Mouse (Mus musculus) embryo, embryonic 11.5 days (tissue): ENCODE results near the gene Tmem231.
A peak's percentile ranks its signal among the peaks of the same experiment; 100 is the strongest.

Source experiments
- DNase-seq: peaks from one replicate; pipeline ENCODE4 v3.0.0-alpha.2; 2012; ENCODE audit warnings: low read depth, low spot score

Tmem231 gene

DNA sequence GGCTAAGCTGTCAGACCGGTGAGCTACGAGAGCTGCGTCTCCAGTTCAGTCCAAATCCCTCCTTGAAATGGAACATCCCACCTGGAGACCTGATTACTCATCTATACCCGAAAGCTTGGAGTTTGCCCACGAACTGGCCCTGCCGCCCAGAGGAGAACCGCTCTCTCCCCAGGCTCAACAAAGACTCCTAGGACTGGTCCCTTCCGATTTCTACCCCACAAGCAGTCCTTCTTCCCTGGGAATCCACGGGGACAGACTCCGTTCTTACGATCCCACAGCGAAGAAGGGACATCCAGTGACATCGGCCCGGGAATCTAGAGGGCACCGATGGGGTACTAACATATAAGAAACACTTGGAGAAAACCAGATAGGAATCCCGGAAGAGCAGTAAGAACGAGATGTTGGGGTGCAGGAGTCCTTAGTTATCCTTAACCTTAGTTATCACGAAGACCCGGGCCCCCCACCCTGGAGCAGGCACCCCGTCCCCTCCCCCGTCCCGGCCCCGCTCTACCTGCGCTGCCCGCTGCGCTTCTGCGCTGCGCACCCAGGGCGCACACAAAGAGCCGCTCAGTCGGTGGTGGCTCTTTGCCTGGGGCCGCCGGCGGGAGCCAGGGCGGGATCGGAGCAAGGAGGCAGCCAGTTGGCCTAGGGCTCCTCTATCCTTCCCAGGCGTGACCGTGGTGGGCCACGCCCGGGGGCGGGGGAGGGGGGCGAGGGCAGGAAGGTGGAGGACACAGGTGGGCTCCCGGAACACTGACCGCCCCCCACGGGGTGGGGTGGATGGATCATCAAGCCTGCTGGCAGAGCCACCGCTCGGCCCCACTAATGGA, 23.8 kb downstream of the Tmem231 start, which contains the start of gene Chst5:
Gene Chst5, minus strand, starts transcription at position 827 of the 830 bp plus-strand sequence.
- DNase-seq, result no peak

DNA sequence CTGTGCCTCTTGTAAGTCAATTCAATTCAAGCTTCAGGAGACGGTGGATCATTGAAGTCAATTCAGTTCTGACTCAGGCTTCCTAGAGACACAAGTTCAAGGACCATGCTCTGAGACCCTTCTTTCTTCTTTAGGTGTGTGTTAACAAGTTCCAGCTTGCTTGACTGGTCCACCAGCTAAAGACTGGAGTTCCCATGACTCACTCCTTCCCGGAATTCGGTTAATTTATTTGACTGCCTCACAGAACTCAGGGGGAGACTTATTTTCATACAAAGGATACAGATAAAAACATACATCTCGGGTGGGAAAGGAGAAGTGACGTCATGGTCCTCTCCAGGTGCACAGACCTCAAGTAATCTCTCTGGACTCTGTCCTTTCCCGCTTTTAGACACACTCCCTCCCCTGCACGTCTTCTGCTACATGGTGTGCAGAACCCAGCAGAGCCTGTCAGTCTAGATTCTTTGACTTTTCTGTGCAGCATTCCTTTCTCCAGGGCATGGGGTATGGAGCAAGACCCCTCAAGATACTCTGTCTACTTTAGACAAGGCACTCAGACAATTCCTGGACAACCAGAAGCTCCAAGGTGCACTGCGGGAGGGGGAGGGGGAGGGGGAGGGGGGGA, 28.1 kb downstream of the Tmem231 start:
- DNase-seq, result no peak

DNA sequence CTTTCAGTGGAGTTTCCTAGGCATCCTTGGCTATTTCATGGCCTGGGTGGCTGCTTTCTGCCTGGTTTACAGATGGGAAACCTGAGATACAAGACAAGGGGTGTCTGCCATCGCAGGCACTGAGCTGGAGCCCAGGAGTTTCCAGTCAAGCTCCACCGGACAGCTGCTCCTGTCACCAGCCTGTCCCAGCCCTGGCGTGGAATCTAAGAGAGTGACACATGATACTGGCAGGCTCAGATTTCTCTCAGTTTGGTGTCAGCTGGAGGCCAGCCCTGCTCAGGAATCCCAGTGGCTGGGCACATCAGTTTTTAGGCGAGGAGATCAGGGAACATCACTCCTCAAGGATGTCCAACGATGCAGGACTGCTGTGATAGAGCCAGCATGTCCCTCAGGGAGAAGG, 31.6 kb downstream of the Tmem231 start:
- no peak for DNase-seq

DNA sequence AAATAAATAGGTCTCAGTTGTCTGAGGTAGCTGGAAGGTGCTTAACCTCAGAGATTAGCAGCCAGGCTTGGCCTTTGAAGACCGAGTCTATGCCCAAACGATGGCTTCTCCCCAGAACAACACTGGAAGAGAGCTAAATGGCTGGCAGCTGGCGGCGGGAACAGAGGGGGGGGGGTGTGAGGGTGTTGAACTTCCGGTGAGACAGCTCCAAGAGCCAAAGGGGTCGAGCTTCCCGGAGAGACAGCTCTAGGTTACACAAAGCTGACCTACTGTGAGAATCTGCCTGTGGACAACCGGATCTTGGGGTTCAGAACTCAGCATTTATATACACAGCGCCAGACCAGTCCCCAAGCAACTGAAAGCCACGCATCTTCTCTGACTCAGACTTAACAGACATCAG, 35.1 kb downstream of the Tmem231 start:
- DNase-seq, result no peak

DNA sequence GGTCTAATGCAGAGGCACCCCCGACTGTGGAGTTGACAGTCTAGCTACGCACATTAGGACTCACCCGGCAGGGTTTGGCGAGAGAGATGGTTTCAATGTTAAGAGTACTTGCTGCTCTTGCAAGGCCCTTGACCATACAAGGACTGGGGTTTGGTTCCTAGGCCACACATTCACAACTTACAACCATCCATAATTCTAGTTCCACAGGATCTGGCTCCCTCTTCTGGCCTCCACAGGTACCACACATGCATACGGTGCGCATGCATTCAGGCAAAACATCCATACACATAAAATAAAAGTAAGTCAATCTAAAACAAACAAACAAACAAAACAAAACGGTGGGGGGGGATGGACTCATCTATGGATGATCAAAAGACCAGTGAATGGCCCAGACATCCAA, 38.7 kb downstream of the Tmem231 start:
- DNase-seq, result no peak

DNA sequence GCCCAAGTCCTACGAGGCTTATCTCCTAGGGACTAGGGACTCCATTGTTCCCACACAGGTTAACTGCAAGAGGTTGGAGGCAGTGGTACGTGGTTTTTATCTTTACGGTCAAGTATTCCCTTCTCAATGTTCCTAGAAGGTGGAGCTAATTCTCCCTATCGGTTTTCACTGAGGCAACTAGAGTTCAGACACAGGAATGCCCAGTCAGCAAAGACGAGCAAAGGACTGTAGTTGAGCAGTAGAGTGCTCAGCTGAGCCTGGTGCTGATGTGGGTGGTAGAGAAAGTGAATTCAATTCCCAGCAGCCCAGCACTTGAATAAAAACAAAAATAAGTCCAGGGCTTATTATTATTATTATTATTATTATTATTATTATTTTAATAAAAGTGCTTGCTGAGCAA, 41.1 kb downstream of the Tmem231 start:
- DNase-seq, result no peak

DNA sequence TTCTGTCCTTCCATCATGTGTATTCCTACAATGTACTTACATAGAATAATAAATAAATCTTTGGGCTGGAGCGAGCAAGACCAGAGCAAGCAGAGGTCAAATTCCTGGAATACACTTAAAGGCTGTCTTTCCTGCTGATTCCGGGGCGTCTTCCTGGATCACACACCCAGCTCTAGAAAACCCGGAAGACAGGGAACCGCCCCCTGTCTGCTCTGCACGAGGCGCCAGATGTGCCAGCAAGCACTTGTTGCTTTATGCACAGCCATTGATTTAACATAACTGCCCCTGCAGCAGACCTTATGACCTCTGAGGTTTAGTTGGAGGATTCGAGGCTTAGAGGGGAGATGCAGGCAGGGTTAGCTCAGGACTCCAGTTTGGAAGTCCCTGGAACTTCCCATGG, 41.7 kb downstream of the Tmem231 start:
- DNase-seq, result no peak

DNA sequence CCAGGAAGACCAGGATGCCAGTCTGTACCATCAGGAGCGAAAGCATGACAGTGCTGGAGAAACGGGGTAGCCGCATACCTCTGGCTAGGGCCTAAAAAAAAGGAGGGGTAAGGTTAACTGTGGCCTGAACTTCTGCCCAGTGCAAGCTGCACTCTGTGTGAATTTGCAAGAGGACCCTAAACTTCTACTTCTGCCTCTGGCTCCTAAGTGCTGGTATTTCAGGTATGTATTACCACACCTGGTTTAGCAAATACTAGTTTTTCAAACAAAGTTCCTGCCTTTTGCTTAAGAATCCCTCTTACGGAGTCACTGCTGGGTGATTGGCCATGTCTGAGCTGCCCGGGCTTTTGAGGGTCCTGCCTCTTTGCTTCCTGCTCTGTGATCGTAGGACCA, 42.8 kb downstream of the Tmem231 start:
- DNase-seq, result no peak

DNA sequence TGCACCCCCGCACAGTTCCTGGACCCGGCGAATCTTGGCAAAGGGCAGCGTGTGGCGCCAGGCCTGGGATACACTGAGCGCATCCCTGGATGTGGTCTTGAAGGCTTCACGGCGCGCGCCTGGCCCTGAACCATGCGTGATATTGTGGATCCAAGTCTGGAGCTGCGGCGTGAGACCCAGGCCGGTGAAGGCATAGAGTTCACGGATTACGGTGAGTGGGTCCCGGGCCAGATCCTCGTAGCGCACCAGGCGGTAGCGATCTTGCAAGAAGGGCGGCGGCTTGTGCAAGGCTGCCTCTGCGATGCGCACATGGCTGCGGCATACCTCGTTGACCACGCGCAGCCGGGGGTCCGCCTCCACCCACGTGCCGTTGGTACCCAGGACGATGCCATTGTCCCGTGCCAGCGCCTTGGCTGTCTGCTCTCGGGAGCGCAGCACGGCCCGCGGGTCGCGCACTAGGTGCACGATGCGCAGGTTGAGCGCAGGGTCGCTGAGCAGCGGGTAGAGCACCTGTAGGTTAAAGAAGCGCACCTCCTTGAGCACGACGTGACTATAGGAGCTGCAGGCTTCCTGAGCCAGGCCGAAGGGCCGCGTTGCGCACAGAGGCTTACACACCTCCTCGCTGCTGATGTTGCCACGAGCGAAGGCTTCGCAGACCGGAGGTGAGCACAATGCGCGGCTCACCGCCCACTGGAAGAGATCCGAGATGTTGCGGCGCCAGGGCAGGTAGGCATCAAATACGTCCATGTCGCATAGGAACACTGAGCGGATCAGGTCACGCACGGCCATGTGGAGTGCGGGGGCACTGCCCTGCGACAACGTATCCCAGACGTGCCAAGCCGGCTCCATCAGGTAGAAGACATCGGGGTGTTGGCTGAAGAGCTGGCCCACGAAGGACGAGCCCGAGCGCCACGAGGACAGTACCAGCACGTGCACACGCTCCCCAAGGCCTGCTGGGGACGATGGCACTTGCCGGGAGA, 43.5 kb downstream of the Tmem231 start:
- no peak for DNase-seq

DNA sequence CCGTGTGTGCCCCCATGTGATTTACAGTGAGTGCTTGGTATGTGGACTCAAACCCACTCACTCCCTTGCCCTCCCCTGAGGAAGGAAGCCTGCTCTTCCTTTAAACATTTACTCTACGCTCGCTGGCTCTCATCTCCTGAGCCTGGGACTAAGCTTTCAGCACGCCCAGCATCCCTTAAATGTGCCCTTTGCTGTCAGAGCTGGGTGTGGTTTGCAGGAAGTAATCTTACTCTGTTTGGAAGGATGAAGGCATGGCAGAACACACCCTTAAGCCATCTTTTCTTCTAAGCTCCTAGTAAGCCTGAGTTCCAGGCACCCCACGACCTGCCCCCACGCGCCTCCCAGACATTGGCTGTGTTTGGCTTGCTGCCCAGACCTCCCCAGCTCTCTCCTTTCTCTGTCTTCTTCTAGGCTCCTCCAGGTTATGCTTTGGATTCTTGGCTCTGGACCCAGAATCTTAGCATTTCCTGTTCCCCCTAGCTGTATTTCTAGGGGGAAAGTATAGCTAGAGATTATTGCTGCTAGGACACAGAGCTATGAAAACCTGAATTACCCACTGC, 45.5 kb downstream of the Tmem231 start:
- DNase-seq, result no peak

DNA sequence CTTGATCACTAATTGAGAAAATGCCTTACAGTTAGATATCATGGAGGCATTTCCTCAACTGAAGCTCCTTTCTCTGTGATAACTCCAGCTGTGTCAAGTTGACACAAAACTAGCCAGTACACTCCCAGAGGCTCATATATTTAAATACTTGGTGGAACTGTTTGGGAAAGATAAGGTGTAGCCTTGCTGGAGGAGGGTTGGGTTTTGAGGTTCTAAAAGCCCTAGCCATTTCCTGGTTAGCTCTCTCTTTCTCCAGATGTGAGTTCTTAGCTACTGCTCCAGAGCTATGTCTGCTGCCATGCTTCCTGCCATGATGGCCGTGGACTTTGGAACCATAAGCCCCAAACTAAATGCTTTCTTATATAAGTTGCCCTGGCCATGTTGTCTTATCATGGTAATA, 46.2 kb downstream of the Tmem231 start:
- DNase-seq, result no peak

DNA sequence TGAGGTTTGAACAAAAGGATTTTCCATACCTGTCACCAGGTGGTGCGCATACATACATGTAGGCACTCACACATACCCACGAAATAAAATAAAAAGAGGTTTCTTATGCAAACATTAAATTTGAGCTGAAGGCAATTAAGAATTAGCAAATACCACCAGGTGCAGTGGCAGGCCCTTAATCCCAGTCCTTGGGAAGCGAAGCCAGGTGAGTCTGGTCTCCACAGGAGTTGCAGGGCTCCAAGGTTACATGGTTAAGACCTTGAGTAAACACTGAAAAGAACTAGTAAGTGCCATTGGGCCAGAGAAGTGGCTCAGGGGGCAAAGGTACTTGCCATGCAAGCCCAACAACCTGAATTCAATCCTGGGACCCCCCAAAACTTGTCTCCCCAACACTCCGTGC, 50.1 kb downstream of the Tmem231 start:
- DNase-seq, result no peak

DNA sequence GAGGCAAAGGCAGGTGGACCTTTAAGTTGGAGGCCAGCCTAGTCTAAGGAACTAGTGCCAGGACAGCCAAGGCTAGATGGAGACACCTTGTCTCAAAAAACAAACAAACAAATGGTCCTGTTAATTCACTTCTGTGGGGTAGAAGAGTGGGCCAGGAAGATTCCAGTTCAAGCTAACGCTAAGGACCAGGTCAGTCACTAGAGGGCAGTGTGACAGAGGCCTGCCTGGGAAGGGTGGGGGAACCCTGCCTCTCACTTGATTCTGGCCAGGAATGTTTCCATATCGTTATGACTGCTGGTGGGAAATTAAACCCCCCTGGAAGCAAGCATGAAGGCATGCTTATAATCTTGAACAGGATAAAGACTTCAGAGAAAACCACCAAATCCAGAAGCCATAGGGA, 52.1 kb downstream of the Tmem231 start:
- DNase-seq, result peak; percentile 36

DNA sequence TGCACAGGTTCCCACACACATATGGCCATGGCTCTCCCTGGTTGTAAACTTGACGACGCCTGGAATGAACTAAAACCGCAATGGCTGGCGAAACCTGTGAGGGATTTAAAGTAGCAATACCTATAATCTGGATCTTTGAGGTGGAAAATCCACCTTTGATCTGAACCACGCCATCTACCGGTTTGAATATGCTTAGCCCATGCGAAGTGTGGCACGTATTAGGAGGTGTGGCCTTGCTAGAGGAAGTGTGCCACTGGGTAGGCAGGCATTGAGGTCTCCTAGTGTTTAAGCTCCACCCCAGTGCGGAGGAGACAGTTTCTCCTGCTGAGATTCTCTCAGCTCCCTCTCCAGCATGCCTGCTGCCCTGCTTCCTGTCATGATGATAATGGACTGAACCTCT, 56.0 kb downstream of the Tmem231 start:
- no peak for DNase-seq

DNA sequence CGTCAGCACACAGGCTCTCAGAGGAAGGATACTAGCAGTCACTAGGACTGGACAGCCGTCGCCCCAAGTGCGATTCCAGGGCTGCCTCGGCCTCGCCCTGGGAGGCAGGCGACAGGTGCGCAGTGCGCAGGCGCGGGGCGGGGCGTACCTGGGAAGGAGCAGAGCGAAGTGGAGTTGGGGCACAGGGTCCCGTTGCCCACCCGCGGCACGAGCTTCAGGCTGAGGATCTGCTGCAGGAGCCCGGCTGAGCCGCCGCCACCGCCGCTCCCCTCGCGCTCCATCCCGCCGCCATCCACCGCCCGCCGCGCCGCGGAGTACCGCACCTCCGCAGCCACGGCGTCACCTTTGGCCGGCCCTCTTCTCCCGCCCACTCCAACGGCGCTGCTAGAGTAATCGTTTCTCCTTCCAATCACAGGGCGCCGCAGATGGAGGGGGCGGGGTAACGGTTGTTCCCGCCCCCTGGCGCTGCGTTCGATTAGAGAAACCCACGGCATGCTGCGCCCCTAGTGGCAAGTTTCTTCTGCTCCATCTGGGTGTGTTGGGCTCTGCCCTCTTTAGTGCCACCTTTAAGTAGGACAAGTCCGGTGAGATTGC, 57.2 kb downstream of the Tmem231 start, which contains the start of gene Tmem170:
Gene Tmem170, minus strand, starts transcription at position 396 of the 594 bp plus-strand sequence.
- peak; percentile 97 for DNase-seq

DNA sequence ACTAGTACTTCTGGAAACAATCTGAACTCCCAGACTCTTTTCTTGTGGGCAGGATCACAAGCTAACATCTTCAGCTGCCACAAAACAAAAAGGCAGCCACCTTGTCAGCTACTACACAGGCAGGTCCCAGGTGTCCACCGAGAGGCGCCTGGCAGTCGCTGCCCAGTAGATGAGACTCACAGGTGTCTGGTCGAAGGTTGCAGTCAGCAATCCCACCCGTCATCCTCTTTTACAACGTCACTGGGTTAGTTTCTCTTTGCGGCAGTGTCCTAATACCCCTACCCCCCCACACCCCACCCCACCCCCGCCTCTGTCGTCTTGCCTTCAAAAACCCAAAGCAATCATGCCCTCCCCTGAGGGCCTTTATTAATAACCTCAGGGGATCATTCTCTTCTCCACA, 57.9 kb downstream of the Tmem231 start:
- no peak for DNase-seq

DNA sequence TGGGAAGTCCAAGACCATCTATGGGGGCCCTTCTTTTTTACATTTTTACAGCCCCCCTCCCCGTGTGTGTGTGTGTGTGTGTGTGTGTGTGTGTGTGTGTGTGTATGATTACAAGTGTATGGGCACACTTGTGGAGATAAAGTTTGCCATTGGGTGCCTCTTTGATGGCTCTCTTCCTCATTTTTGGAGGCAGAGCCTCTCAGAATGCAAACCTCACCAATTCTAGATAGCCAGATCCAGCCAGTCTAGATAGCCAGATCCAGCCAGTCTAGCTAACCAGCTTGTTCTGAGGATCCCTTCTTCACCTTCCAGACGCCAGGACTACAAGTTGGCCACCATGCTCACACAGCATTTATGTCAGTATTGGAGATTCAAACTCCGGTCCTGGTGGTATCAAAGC, 62.4 kb downstream of the Tmem231 start:
- no peak for DNase-seq

DNA sequence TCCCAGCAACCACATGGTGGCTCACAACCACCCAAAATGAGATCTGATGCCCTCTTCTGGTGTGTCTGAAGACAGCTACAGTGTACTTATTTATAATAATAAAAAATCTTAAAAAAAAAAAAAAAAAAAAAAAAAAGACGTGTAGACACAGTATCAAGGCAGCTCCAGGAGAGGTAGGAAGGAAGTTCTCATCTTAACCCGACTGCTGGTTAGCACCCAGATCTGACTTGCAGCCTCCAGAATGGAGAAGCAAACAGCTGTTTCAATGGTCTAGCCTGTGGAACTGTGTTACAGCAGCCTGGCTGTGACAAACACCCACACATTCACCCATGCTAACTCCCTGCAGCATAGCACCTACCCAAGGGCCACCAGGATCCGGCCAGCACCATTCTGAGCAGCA, 63.3 kb downstream of the Tmem231 start:
- DNase-seq, result no peak

DNA sequence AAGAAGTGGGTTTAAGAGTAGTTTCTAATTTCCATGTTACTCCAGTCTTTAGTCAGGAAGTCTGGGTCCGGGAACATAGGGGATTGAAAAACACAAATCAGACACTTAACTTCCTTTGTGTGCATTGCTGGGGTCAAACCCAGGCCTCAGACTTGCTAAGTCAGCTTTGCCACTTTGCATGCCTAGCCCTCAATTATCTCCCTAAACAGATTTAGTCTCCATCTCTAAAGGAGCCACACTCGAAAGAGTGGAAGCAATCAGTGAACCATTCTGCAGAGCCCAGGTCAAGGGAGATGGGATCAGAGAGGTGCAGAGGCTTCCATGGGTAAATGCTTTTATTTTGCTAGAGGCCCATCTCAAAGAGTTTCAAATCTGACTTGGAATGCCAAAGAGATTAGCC, 65.0 kb downstream of the Tmem231 start:
- DNase-seq, result no peak

DNA sequence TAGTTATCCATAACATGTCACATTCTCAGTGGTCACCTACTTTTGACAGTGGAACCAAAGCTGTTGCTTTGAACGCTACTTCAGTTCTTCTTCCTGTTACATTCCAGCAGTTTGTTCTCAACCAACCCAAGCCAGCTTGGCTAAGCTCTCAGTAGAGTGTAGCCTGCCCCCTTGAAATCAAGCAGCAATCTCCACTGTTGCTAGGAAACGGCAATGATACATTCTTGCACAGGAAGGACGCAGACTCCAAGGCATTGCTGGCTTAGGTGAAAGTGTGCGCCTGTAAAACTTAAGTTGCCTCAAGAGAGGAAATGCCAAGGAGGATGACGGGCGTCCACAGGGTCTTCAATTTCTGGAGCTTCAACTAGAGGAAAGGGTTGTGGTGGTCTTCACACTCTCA, 67.8 kb downstream of the Tmem231 start:
- no peak for DNase-seq

DNA sequence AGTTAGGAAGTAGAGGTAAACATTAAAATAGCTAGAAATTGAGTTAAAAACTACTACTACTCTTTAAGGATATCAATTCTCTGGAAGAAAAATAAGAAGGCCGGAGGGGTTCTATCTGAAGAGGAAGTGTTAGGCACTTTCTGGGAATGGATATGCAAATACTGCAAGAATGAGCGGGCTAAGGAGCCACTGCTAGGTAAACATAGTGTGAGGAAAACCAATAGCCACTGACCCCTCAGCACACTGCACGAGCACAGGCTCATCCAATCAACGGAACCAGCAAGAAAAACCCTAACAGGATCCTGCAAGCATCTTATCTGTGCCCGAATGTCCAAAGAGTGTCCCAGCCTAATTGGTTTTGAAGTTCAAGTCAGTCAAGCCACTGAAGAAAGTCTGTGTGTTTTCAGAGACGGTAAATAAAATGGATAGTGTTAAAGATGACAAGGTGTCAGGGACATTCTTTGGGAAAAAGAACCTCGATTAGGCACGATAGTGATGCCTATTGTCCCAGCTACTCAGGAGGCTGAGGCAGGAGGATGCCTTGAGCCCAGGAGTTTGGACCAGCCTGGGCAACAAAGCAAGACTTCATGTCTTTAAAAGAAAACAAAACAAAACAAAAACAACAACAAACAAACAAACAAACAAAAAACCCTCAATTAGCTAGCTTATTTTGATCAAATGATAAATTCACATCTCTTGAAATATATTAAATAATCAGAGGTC, 68.4 kb downstream of the Tmem231 start:
- DNase-seq, result no peak
